Mouse (Mus musculus): ENCODE data around the gene Foxl2. TPM values are rescaled to one million over a fixed set of nuclear protein-coding genes. Genes with fewer than 3 reads are reported as not detected.

The Foxl2 gene
- polyA plus RNA-seq, 1 experiment from 2014 or later: 2.2 TPM

DNA sequence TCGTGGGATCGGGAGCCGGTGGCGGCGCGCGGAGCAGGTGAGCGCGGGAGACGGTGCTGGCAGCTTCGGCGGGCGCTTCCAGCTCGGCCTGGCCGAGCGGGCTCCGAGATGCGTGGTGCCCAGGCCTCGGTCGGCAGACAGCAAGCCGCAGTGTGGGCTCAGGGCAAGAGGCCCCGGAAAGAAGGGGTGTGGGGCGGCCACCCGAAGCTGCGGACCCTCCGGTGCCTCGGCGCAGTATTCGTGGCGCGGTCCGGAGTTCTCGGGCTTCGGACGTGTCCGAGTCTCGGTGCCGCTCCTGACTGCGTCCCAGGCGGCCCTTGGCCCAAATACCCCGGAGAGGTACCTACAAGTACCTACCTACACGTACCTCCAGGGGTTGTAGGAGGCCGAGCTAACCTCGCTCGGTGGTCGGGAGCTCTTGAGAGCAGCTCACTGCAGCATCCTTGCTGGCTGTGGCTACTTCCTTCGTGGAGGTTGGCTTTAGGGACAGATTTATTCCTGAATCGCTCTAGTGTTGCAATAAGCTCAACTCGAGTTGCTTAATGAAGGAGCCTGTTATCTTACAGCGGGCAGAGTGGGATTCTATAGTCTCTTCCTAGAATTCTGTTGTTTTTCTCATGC is 31.5 kb downstream of the Foxl2 start:
- no peak for TF ChIP-seq CTCF (IDR thresholded peaks at IDR 0.05)
- ChIA-PET CTCF (interaction anchor here (1.0 kb wide), 1 partner anchor 62 kb away, joined by 3 read pairs; no protein-coding TSS in a partner anchor), POLR2A (no interaction called here)
- in situ Hi-C loops (cut with MboI; ENCODE audit: low pct_unique_long_range_greater_than_20kb): no loop called here
- DNase-seq (ENCODE audit: low read depth, low spot score): no peak
- H3K27me3 ChIP-seq: peaks cover 3% of the 10 kb centered on the region
- ATAC-seq: peak; percentile 18

DNA sequence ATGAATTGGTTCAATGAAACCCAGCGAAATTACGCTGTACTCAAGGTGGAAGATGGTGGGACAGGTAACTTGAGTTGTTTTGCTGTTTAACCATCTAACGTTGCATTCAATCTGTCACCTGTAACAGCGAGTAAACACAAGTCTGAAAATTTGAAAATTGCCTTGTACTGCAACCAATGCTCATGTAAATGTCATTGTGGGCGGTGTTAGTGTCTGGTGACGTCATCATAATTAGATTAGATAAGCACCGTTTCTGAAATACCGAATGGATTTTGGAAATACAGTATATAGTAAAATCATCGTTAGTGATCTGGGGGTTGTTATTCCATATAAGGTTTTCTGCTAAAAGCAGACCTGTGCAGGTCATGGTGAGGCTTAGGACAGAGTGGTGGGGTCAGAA is 32.0 kb downstream of the Foxl2 start:
- CTCF ChIA-PET: interaction anchor here (1.0 kb wide), 1 partner anchor 62 kb away, joined by 3 read pairs; no protein-coding TSS in a partner anchor
- ATAC-seq (no peak), DNase-seq (ENCODE audit: low read depth, low spot score) (no peak)
- in situ Hi-C loops (cut with MboI; ENCODE audit: low pct_unique_long_range_greater_than_20kb): no loop called here
- peaks cover 3% of the 10 kb centered on the region for H3K27me3 ChIP-seq
- no peak for TF ChIP-seq CTCF (IDR thresholded peaks at IDR 0.05)
- POLR2A ChIA-PET: interaction anchor here (0.5 kb wide), 1 partner anchor 927 kb away, joined by 3 read pairs; no protein-coding TSS in a partner anchor

DNA sequence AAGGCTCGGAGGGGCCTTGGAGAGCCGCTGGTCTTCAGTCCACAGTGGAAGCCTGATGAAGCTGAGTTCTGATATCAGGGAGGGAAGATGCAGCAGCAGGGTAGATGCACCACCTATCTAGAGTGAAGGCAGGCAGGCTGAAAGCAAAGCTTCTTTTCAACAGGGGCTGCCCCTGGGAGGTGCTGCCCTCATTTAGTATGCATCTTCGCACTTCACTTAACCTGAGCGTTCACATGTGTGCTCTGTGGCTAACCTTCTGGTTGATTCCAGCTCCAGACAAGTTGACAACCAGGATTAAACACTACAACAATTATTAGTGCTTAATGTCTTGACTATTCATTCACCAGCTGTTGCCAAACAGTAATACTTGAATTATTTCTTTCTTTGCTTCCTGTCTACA is 39.0 kb downstream of the Foxl2 start:
- DNase-seq (ENCODE audit: low read depth, low spot score): no peak
- in situ Hi-C loops (cut with MboI; ENCODE audit: low pct_unique_long_range_greater_than_20kb): no loop called here
- TF ChIP-seq CTCF (IDR thresholded peaks at IDR 0.05): no peak
- ATAC-seq: no peak
- H3K27me3 ChIP-seq: no peaks in the 10 kb centered on the region
- ChIA-PET CTCF (interaction anchor here (1.0 kb wide), 1 partner anchor 53 kb away, joined by 3 read pairs; no protein-coding TSS in a partner anchor), POLR2A (no interaction called here)

DNA sequence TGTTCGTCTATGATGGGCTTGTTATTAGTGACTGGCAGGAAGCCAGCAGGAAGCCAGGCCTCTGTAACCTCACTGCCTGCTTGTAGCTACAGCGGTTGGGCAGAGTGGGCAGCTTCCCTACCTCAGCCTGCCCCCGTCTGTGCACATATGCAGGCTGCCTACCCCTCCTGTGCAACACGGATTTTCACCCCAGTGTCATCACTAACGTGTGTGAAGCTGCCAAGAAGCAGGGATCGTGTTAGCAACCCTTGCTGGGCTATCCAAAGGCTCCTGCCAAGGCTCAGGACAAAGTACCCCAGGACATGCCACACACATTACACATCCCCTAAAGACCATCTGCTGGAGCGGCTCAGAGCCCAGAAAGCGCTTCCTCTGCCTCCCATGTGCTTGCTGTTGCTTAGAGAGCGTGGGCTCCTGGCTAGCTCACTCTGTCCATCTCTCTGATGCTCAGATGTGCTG is 44.8 kb downstream of the Foxl2 start:
- CTCF ChIA-PET: no interaction called here
- in situ Hi-C loops (cut with MboI; ENCODE audit: low pct_unique_long_range_greater_than_20kb): no loop called here

DNA sequence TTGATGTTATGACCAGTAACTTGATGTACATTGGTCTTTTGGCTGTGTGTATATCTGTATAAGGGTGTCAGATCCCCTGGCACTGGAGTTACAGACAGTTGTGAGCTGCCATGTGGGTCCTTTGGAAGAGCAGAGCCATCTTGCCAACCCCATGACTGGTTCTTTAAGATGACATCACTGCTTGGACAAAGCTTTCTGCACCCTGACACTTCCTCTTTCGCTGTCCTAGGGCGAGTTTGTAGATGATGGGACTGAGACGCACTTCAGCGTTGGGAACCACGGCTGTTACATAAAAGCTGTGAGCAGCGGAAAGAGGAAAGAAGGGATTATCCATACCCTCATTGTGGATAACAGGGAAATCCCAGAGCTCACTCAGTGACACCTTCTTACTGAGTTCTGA is 46.2 kb downstream of the Foxl2 start:
- TF ChIP-seq CTCF (IDR thresholded peaks at IDR 0.05): no peak
- in situ Hi-C loops (cut with MboI; ENCODE audit: low pct_unique_long_range_greater_than_20kb): no loop called here
- DNase-seq (ENCODE audit: low read depth, low spot score): no peak
- no peaks in the 10 kb centered on the region for H3K27me3 ChIP-seq
- CTCF ChIA-PET: no interaction called here
- ATAC-seq: no peak
- POLR2A ChIA-PET: no interaction called here

More for the DNA sequence above, 44.8 kb downstream of the Foxl2 start:
- no peak for TF ChIP-seq CTCF (IDR thresholded peaks at IDR 0.05)
- H3K27me3 ChIP-seq: no peaks in the 10 kb centered on the region
- ATAC-seq (no peak), DNase-seq (ENCODE audit: low read depth, low spot score) (no peak)
- POLR2A ChIA-PET: no interaction called here

Other genes with a start within 250 kb of the Foxl2 start
- not detected for gene Prr23a1, start 112.8 kb upstream of the Foxl2 start, polyA plus RNA-seq (2021)
- not detected for gene Prr23a2, start 98.8 kb upstream of the Foxl2 start, polyA plus RNA-seq (2021)
- gene Prr23a3, start 90.5 kb upstream of the Foxl2 start, polyA plus RNA-seq (2021): not detected
- not detected for gene 7420426K07Rik, start 52.2 kb upstream of the Foxl2 start, polyA plus RNA-seq (2021)
- gene Faim, start 31.1 kb downstream of the Foxl2 start, polyA plus RNA-seq (2021): 39.9 TPM
- gene Gm1123, start 80.4 kb downstream of the Foxl2 start, polyA plus RNA-seq (2021): not detected
- gene Pik3cb, start 185.3 kb downstream of the Foxl2 start, polyA plus RNA-seq (2021): 24.5 TPM

Measured in Patski (cell line).